Mouse (Mus musculus): ENCODE measurements at regions not wholly inside any gene's neighbourhood (a gene's known extent, or its start where the extent isn't known, plus 50 kb on each side); places are given as distances from the start of the nearest gene placed in this dataset.

- Histone ChIP-seq H3K4me3 (ENCODE audit: low read length) (no peak overlapping the region), H3K4me2 (ENCODE audit: low read depth, low read length) (no peak overlapping the region), H3K9ac (ENCODE audit: low read length) (no peak overlapping the region), H3K27ac (ENCODE audit: low read length) (no peak overlapping the region), H3K36me3 (ENCODE audit: control insufficient read depth, insufficient read depth, low read length) (no peaks in the 10 kb centered on the region), H3K27me3 (ENCODE audit: control insufficient read depth, insufficient read depth, low read depth, low read length) (peaks cover 2% of the 10 kb centered on the region; the same call in 1 of the 2 replicates), H3K9me3 (ENCODE audit: control insufficient read depth, low read length) (peaks cover 2% of the 10 kb centered on the region; the same call in 1 of the 2 replicates), H3K4me1 (replicated peaks; ENCODE audit: control insufficient read depth, insufficient read depth, low read length) (no peaks in the 10 kb centered on the region)
- WGBS = 80% methylated on average over 1 of the region's 1 CpGs
- ATAC-seq (ENCODE audit: low read depth) = no peak
These were observed 188.2 kb upstream of the Mgmt start for GRCm38 (mm10) chr7:136706246-136706645.

- no peak overlapping the region for H3K27ac ChIP-seq (ENCODE audit: low read length)
- no peak for ATAC-seq (ENCODE audit: low read depth)
- H3K4me2 ChIP-seq (ENCODE audit: low read depth, low read length) = no peak overlapping the region
- H3K4me3 ChIP-seq (ENCODE audit: low read length) = no peak overlapping the region
- H3K9ac ChIP-seq (ENCODE audit: low read length) = no peak overlapping the region
- peaks cover under 1% of the 10 kb centered on the region; the same call in 1 of the 2 replicates for H3K27me3 ChIP-seq (ENCODE audit: control insufficient read depth, insufficient read depth, low read depth, low read length)
- H3K9me3 ChIP-seq (ENCODE audit: control insufficient read depth, low read length) = no peaks in the 10 kb centered on the region
- H3K4me1 ChIP-seq (replicated peaks; ENCODE audit: control insufficient read depth, insufficient read depth, low read length) = no peaks in the 10 kb centered on the region
- H3K36me3 ChIP-seq (ENCODE audit: control insufficient read depth, insufficient read depth, low read length) = no peaks in the 10 kb centered on the region
- 45% methylated on average over 12 of the region's 12 CpGs for WGBS
These were observed 187.0 kb upstream of the Mgmt start for GRCm38 (mm10) chr7:136707200-136708003.

GRCm38 (mm10) chr7:136708004-136708435 is 186.4 kb upstream of the Mgmt start:
- H3K27ac ChIP-seq (ENCODE audit: low read length) = no peak overlapping the region
- ATAC-seq (ENCODE audit: low read depth) = no peak

GRCm38 (mm10) chr7:136710653-136711052 is 183.8 kb upstream of the Mgmt start:
- Histone ChIP-seq H3K4me1 (replicated peaks; ENCODE audit: control insufficient read depth, insufficient read depth, low read length) (peaks cover 4% of the 10 kb centered on the region; the same call in 1 of the 2 replicates), H3K36me3 (ENCODE audit: control insufficient read depth, insufficient read depth, low read length) (no peaks in the 10 kb centered on the region), H3K27ac (ENCODE audit: low read length) (no peak overlapping the region), H3K4me3 (ENCODE audit: low read length) (no peak overlapping the region), H3K9ac (ENCODE audit: low read length) (no peak overlapping the region), H3K9me3 (ENCODE audit: control insufficient read depth, low read length) (no peaks in the 10 kb centered on the region), H3K4me2 (ENCODE audit: low read depth, low read length) (no peak overlapping the region), H3K27me3 (ENCODE audit: control insufficient read depth, insufficient read depth, low read depth, low read length) (no peaks in the 10 kb centered on the region)
- 72% methylated on average over 3 of the region's 3 CpGs for WGBS
- ATAC-seq (ENCODE audit: low read depth) = no peak; the same call in 1 of the 2 replicates

More at GRCm38 (mm10) chr7:136708004-136708435, 186.4 kb upstream of the Mgmt start:
- H3K4me2 ChIP-seq (ENCODE audit: low read depth, low read length) = no peak overlapping the region
- H3K4me1 ChIP-seq (replicated peaks; ENCODE audit: control insufficient read depth, insufficient read depth, low read length) = peaks cover 2% of the 10 kb centered on the region; the same call in 1 of the 2 replicates
- H3K9ac ChIP-seq (ENCODE audit: low read length) = no peak overlapping the region
- no peaks in the 10 kb centered on the region for H3K9me3 ChIP-seq (ENCODE audit: control insufficient read depth, low read length)
- H3K4me3 ChIP-seq (ENCODE audit: low read length) = no peak overlapping the region
- WGBS = 33% methylated on average over 5 of the region's 5 CpGs
- H3K36me3 ChIP-seq (ENCODE audit: control insufficient read depth, insufficient read depth, low read length) = no peaks in the 10 kb centered on the region
- H3K27me3 ChIP-seq (ENCODE audit: control insufficient read depth, insufficient read depth, low read depth, low read length) = no peaks in the 10 kb centered on the region

- Histone ChIP-seq H3K27me3 (ENCODE audit: control insufficient read depth, insufficient read depth, low read depth, low read length) (no peaks in the 10 kb centered on the region), H3K4me3 (ENCODE audit: low read length) (no peak overlapping the region), H3K9me3 (ENCODE audit: control insufficient read depth, low read length) (no peaks in the 10 kb centered on the region), H3K9ac (ENCODE audit: low read length) (no peak overlapping the region), H3K27ac (ENCODE audit: low read length) (no peak overlapping the region), H3K4me2 (ENCODE audit: low read depth, low read length) (no peak overlapping the region), H3K36me3 (ENCODE audit: control insufficient read depth, insufficient read depth, low read length) (no peaks in the 10 kb centered on the region), H3K4me1 (replicated peaks; ENCODE audit: control insufficient read depth, insufficient read depth, low read length) (peaks cover 4% of the 10 kb centered on the region; the same call in 1 of the 2 replicates)
- ATAC-seq (ENCODE audit: low read depth) = peak; percentile 71; the same call in 1 of the 2 replicates
- WGBS = 40% methylated on average over 16 of the region's 16 CpGs
These were observed 181.3 kb upstream of the Mgmt start for GRCm38 (mm10) chr7:136712962-136713640.

GRCm38 (mm10) chr7:136727628-136728402 is 166.6 kb upstream of the Mgmt start:
- no peak overlapping the region for H3K4me2 ChIP-seq (ENCODE audit: low read depth, low read length)
- H3K4me3 ChIP-seq (ENCODE audit: low read length) = no peak overlapping the region
- H3K36me3 ChIP-seq (ENCODE audit: control insufficient read depth, insufficient read depth, low read length) = no peaks in the 10 kb centered on the region
- no peaks in the 10 kb centered on the region for H3K4me1 ChIP-seq (replicated peaks; ENCODE audit: control insufficient read depth, insufficient read depth, low read length)
- WGBS = 59% methylated on average over 1 of the region's 1 CpGs
- ATAC-seq (ENCODE audit: low read depth) = no peak
- H3K9ac ChIP-seq (ENCODE audit: low read length) = no peak overlapping the region
- no peaks in the 10 kb centered on the region for H3K9me3 ChIP-seq (ENCODE audit: control insufficient read depth, low read length)
- H3K27ac ChIP-seq (ENCODE audit: low read length) = no peak overlapping the region
- H3K27me3 ChIP-seq (ENCODE audit: control insufficient read depth, insufficient read depth, low read depth, low read length) = no peaks in the 10 kb centered on the region

- Histone ChIP-seq H3K4me2 (ENCODE audit: low read depth, low read length) (no peak overlapping the region), H3K4me3 (ENCODE audit: low read length) (no peak overlapping the region), H3K9ac (ENCODE audit: low read length) (no peak overlapping the region), H3K27me3 (ENCODE audit: control insufficient read depth, insufficient read depth, low read depth, low read length) (no peaks in the 10 kb centered on the region), H3K9me3 (ENCODE audit: control insufficient read depth, low read length) (no peaks in the 10 kb centered on the region), H3K27ac (ENCODE audit: low read length) (no peak overlapping the region), H3K4me1 (replicated peaks; ENCODE audit: control insufficient read depth, insufficient read depth, low read length) (no peaks in the 10 kb centered on the region), H3K36me3 (ENCODE audit: control insufficient read depth, insufficient read depth, low read length) (no peaks in the 10 kb centered on the region)
- ATAC-seq (ENCODE audit: low read depth) = no peak
- WGBS = 55% methylated on average over 2 of the region's 2 CpGs
These were observed 152.2 kb upstream of the Mgmt start for GRCm38 (mm10) chr7:136742171-136742570.

- WGBS = 87% methylated on average over 8 of the region's 8 CpGs
These were observed 149.0 kb upstream of the Mgmt start for GRCm38 (mm10) chr7:136745412-136745811.

GRCm38 (mm10) chr7:136751477-136751876 is 142.9 kb upstream of the Mgmt start:
- Histone ChIP-seq H3K4me1 (replicated peaks; ENCODE audit: control insufficient read depth, insufficient read depth, low read length) (no peaks in the 10 kb centered on the region), H3K9me3 (ENCODE audit: control insufficient read depth, low read length) (no peaks in the 10 kb centered on the region), H3K36me3 (ENCODE audit: control insufficient read depth, insufficient read depth, low read length) (no peaks in the 10 kb centered on the region), H3K4me2 (ENCODE audit: low read depth, low read length) (no peak overlapping the region), H3K9ac (ENCODE audit: low read length) (no peak overlapping the region), H3K27ac (ENCODE audit: low read length) (no peak overlapping the region), H3K4me3 (ENCODE audit: low read length) (no peak overlapping the region), H3K27me3 (ENCODE audit: control insufficient read depth, insufficient read depth, low read depth, low read length) (no peaks in the 10 kb centered on the region)
- WGBS = 85% methylated on average over 4 of the region's 4 CpGs
- no peak for ATAC-seq (ENCODE audit: low read depth)

More at GRCm38 (mm10) chr7:136745412-136745811, 149.0 kb upstream of the Mgmt start:
- no peak for ATAC-seq (ENCODE audit: low read depth)
- Histone ChIP-seq H3K9me3 (ENCODE audit: control insufficient read depth, low read length) (no peaks in the 10 kb centered on the region), H3K27ac (ENCODE audit: low read length) (no peak overlapping the region), H3K36me3 (ENCODE audit: control insufficient read depth, insufficient read depth, low read length) (no peaks in the 10 kb centered on the region), H3K4me2 (ENCODE audit: low read depth, low read length) (no peak overlapping the region), H3K4me1 (replicated peaks; ENCODE audit: control insufficient read depth, insufficient read depth, low read length) (no peaks in the 10 kb centered on the region), H3K9ac (ENCODE audit: low read length) (no peak overlapping the region), H3K4me3 (ENCODE audit: low read length) (no peak overlapping the region), H3K27me3 (ENCODE audit: control insufficient read depth, insufficient read depth, low read depth, low read length) (no peaks in the 10 kb centered on the region)
